Mouse (Mus musculus) gastrocnemius, postnatal 4 days (tissue): ENCODE data around the gene Abl1. TPM values are rescaled to one million over a fixed set of nuclear protein-coding genes. Genes with fewer than 3 reads are reported as not detected.

Experiments
- DNase-seq, 2 experiments: peaks; one replicate each; pipeline ENCODE4 v3.0.0; 2021 to 2022; ENCODE audit warnings: low spot score in 2 of 2, mixed read lengths in 2 of 2
- total RNA-seq, 2 experiments: library from RNA; stranded (reverse); gene quantifications; 2 replicates each; pipeline ENCODE4 v1.2.3; 2021

Abl1 gene
- total RNA-seq, 2 experiments from 2014 or later: 76.3 to 80.7 TPM

- no peak for DNase-seq
Measured at GRCm38 (mm10) chr2:31681731-31682235, 6.4 kb upstream of the Abl1 start.

GRCm38 (mm10) chr2:31683666-31684065 lies 4.5 kb upstream of the Abl1 start:
- peak in 1 of 2 experiments; percentile 50 for DNase-seq

GRCm38 (mm10) chr2:31689045-31689444 lies 869 bp downstream of the Abl1 start:
- no peak for DNase-seq

- no peak for DNase-seq
Measured at GRCm38 (mm10) chr2:31690063-31690462, 1.9 kb downstream of the Abl1 start.

- DNase-seq: no peak
Measured at GRCm38 (mm10) chr2:31698209-31698608, 10.0 kb downstream of the Abl1 start.

GRCm38 (mm10) chr2:31700545-31701446 lies 12.6 kb downstream of the Abl1 start:
- DNase-seq: no peak

GRCm38 (mm10) chr2:31703226-31703625 lies 15.1 kb downstream of the Abl1 start:
- no peak for DNase-seq

- no peak for DNase-seq
Measured at GRCm38 (mm10) chr2:31705914-31706313, 17.7 kb downstream of the Abl1 start.

GRCm38 (mm10) chr2:31706531-31706930 lies 18.4 kb downstream of the Abl1 start:
- no peak for DNase-seq

- DNase-seq: no peak
Measured at GRCm38 (mm10) chr2:31712716-31713115, 24.5 kb downstream of the Abl1 start.

GRCm38 (mm10) chr2:31713813-31714212 lies 25.6 kb downstream of the Abl1 start:
- DNase-seq: no peak

- no peak for DNase-seq
Measured at GRCm38 (mm10) chr2:31714780-31715179, 26.6 kb downstream of the Abl1 start.

GRCm38 (mm10) chr2:31715985-31716384 lies 27.8 kb downstream of the Abl1 start:
- DNase-seq: no peak

- no peak for DNase-seq
Measured at GRCm38 (mm10) chr2:31719202-31719880, 31.2 kb downstream of the Abl1 start.

GRCm38 (mm10) chr2:31719944-31720343 lies 31.8 kb downstream of the Abl1 start:
- DNase-seq: no peak

- no peak for DNase-seq
Measured at GRCm38 (mm10) chr2:31720783-31721182, 32.6 kb downstream of the Abl1 start.

GRCm38 (mm10) chr2:31724730-31725490 lies 36.7 kb downstream of the Abl1 start:
- DNase-seq: no peak

GRCm38 (mm10) chr2:31727576-31728277 lies 39.6 kb downstream of the Abl1 start:
- no peak for DNase-seq

- no peak for DNase-seq
Measured at GRCm38 (mm10) chr2:31730640-31731039, 42.5 kb downstream of the Abl1 start.

GRCm38 (mm10) chr2:31732497-31732896 lies 44.3 kb downstream of the Abl1 start:
- DNase-seq: no peak

- no peak for DNase-seq
Measured at GRCm38 (mm10) chr2:31733558-31733957, 45.4 kb downstream of the Abl1 start.
